Mouse (Mus musculus): ENCODE measurements around the gene Plch1.

Plch1 gene

DNA sequence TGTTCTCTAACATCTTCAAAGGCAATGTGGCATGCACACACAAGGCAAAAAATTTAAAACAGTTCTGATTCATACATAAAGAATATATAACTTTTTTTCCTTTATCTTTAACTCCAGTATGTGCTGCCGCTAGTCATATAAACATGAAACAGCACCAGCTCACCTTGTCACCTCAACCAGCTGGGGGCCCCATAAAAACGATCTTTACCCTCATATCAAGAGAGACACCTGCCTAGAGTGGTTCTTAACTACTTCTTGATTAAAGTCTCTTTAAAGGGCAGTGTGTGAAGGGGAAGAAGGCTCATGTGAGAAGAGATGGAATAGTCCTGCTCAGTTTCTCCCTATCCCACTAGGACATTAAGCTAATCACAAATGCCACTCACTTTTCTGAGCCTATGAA lies 205.6 kb downstream of the Plch1 start:
- DNase-seq (ENCODE audit: low read depth, low spot score) = no peak

DNA sequence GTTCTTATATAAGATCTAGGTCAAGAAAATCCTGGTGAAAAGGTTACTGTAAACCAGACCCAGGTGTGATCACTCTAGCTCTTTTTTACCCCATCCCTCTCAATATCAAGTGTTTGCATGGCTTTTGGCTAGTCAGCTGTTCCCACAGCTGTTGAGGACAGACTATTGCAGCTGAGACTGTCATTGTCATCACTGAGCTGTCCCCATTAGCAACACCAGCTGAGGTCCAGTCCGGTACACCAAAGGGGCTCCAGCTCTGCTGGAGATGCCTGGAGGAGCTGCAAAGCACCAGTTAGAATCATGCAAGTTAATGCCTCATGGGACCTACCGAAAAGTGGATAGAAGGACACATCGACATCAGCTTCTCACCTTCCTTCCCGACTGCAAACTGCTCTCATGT lies 206.5 kb downstream of the Plch1 start:
- no peak for DNase-seq (ENCODE audit: low read depth, low spot score)

DNA sequence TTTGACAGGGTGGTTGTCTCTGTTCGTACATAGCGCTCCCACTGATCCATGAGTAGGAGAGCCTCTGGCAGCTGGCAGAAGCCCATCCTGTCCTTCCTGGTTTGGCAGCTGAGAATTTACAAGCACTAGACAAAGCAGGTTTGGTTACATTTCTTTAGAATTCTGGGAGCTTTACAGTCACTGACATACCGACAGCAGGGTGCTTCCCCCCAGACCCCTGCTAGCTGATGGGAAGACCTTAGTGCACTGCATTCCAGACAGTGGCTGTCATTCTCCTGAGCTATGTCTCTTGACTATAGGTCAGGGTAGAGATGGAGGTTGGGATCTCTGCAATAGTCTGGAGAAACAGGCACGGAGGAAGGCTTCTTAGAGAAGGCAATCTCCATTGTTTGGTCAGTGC lies 230.5 kb downstream of the Plch1 start:
- no peak for DNase-seq (ENCODE audit: low read depth, low spot score)

- no peak for DNase-seq (ENCODE audit: low read depth, low spot score)
Observed at GRCm38 (mm10) chr3:63665307-63665706, 234.0 kb downstream of the Plch1 start.

GRCm38 (mm10) chr3:63664575-63665243 lies 234.6 kb downstream of the Plch1 start:
- no peak for DNase-seq (ENCODE audit: low read depth, low spot score)
